Mouse (Mus musculus): ENCODE measurements at regions not wholly inside any gene's neighbourhood (a gene's known extent, or its start where the extent isn't known, plus 50 kb on each side); places are given as distances from the start of the nearest gene placed in this dataset.
"Not testable (repeated sequence)": the region's sequence is repeated elsewhere in the genome, so short reads cannot be mapped to it uniquely, and the experiment has no call there.

DNA sequence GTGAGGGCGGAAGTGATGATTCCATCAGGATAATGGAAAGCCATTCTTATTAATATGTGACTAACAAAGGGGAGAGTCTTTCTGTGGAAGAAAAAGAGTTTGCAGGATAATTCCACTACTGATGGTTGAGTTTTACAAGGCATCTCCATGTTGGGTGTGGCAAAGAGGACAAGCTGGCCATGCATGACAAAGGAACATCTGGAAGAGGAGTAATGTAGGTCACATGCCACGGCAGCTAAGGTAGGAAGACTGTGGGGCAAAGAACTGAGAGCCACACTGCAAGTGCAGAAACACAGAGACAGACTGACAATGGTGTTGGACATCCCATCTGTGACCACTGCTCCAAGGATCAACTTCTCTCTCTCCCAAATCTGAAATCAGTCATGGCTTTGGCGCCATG, 196.4 kb upstream of the Gdi2 start:
- Histone ChIP-seq H3K9ac (ENCODE audit: low read depth, poor library complexity, severe bottlenecking) (no peak overlapping the region), H3K4me1 (ENCODE audit: control insufficient read depth, insufficient read depth, low read length) (no peaks in the 10 kb centered on the region)
- TF ChIP-seq POLR2A (IDR thresholded peaks at IDR 0.05; ENCODE audit: insufficient read depth, low read length): no peak
- no peak for TF ChIP-seq EP300 (IDR thresholded peaks at IDR 0.05; ENCODE audit: insufficient read depth, low read depth, low read length)
- no peak for TF ChIP-seq CTCF (IDR thresholded peaks at IDR 0.05; ENCODE audit: low read depth, low read length)

DNA sequence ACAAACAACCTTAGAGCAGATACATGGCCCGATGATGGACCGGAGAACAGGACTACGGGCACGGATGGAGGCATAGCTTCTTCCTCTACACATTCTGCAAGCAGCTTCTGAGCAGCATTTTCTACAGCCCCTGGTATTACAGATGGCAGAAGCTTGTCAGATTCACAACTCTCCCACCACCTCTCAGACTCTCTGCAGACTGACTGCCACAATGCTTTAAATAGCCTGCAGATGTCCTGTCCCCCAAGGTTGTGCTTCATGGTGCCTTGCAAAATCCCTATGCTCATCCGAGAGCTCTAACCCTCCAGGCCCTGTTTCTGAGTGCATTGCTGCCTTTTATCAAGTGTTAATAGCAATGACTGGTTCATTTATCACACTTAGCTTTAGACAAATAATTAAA, 194.3 kb upstream of the Gdi2 start:
- no peak for TF ChIP-seq POLR2A (IDR thresholded peaks at IDR 0.05; ENCODE audit: insufficient read depth, low read length)
- TF ChIP-seq CTCF (IDR thresholded peaks at IDR 0.05; ENCODE audit: low read depth, low read length): no peak
- TF ChIP-seq EP300 (IDR thresholded peaks at IDR 0.05; ENCODE audit: insufficient read depth, low read depth, low read length): no peak
- peaks cover 32% of the 10 kb centered on the region for H3K9me3 ChIP-seq (replicated peaks; ENCODE audit: control insufficient read depth, insufficient read depth, low read length, poor library complexity, severe bottlenecking)
- no peak overlapping the region for H3K27ac ChIP-seq (ENCODE audit: insufficient read depth, low read length)
- H3K27me3 ChIP-seq (ENCODE audit: control insufficient read depth, insufficient read depth, low read length, poor library complexity, severe bottlenecking): no peaks in the 10 kb centered on the region
- no peaks in the 10 kb centered on the region for H3K4me1 ChIP-seq (ENCODE audit: control insufficient read depth, insufficient read depth, low read length)
- no peaks in the 10 kb centered on the region for H3K36me3 ChIP-seq (ENCODE audit: control insufficient read depth, insufficient read depth, low read length, poor library complexity, severe bottlenecking)
- H3K9ac ChIP-seq (ENCODE audit: low read depth, poor library complexity, severe bottlenecking): no peak overlapping the region
- H3K4me3 ChIP-seq (ENCODE audit: low read depth, low read length): no peak overlapping the region

More for the DNA sequence above, 196.4 kb upstream of the Gdi2 start:
- Histone ChIP-seq H3K27ac (ENCODE audit: insufficient read depth, low read length) (no peak overlapping the region), H3K27me3 (ENCODE audit: control insufficient read depth, insufficient read depth, low read length, poor library complexity, severe bottlenecking) (no peaks in the 10 kb centered on the region), H3K4me3 (ENCODE audit: low read depth, low read length) (no peak overlapping the region), H3K9me3 (replicated peaks; ENCODE audit: control insufficient read depth, insufficient read depth, low read length, poor library complexity, severe bottlenecking) (peaks cover 33% of the 10 kb centered on the region), H3K36me3 (ENCODE audit: control insufficient read depth, insufficient read depth, low read length, poor library complexity, severe bottlenecking) (no peaks in the 10 kb centered on the region)

DNA sequence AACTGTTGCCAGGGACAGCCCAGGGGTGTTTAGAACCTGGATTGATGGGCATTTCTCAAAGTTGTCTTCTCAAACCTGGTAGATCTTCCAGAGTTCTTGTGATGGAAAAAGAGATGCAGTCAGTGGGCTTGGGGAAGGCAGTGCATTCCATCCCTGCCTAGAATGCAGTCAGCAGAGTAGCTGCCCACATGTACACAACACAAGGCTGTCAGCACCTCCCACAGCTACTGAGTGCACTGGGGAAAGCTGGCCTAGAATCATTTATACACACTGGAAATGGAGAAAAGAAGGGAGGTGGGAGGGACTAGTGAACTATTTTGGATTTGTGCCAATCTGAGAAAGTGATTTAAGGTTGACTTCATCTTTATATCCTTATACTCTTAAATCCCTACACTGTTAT, 183.0 kb upstream of the Gdi2 start:
- not testable (repeated sequence) for H3K9ac ChIP-seq (ENCODE audit: low read depth, poor library complexity, severe bottlenecking); H3K36me3 ChIP-seq (ENCODE audit: control insufficient read depth, insufficient read depth, low read length, poor library complexity, severe bottlenecking); H3K4me3 ChIP-seq (ENCODE audit: low read depth, low read length); H3K27ac ChIP-seq (ENCODE audit: insufficient read depth, low read length); H3K4me1 ChIP-seq (ENCODE audit: control insufficient read depth, insufficient read depth, low read length)
- peaks cover 11% of the 10 kb centered on the region for H3K9me3 ChIP-seq (replicated peaks; ENCODE audit: control insufficient read depth, insufficient read depth, low read length, poor library complexity, severe bottlenecking)
- H3K27me3 ChIP-seq (ENCODE audit: control insufficient read depth, insufficient read depth, low read length, poor library complexity, severe bottlenecking): peaks cover 11% of the 10 kb centered on the region

DNA sequence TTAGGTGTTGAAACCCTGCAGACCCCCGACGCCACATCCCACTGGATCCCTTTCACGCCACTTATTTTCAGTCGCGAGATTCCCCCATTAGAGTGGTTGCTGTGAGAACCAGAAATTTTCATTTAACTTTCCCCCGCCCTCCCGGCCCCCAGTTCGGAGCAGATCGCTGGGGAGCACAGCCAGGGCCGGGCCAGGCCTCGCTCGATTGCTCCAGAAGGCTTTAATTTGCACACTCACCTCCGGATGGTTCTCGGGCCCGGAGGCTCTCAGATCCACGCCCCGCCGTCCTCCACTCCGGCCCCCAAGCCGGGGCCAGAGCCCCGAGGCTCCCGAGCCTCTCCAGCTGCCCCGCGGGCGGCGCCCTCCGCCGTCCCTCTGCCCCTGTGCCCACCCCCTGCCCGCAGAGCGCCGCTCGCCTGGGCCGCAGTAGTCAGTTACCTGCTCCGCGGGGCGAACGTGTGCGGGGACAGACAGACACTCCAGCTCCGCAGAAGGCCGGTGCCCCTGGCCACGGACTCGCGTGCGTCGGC, 179.7 kb upstream of the Gdi2 start:
- Histone ChIP-seq H3K36me3 (ENCODE audit: control insufficient read depth, insufficient read depth, low read length, poor library complexity, severe bottlenecking) (no peaks in the 10 kb centered on the region), H3K27me3 (ENCODE audit: control insufficient read depth, insufficient read depth, low read length, poor library complexity, severe bottlenecking) (peaks cover 17% of the 10 kb centered on the region), H3K4me3 (ENCODE audit: low read depth, low read length) (peak overlapping the region; percentile 22; the same call in 1 of the 2 replicates), H3K27ac (ENCODE audit: insufficient read depth, low read length) (no peak overlapping the region), H3K9me3 (replicated peaks; ENCODE audit: control insufficient read depth, insufficient read depth, low read length, poor library complexity, severe bottlenecking) (no peaks in the 10 kb centered on the region), H3K9ac (ENCODE audit: low read depth, poor library complexity, severe bottlenecking) (peak overlapping the region; percentile 18; the same call in 1 of the 2 replicates), H3K4me1 (ENCODE audit: control insufficient read depth, insufficient read depth, low read length) (no peaks in the 10 kb centered on the region)
- no peak for TF ChIP-seq CTCF (IDR thresholded peaks at IDR 0.05; ENCODE audit: low read depth, low read length)
- TF ChIP-seq POLR2A (IDR thresholded peaks at IDR 0.05; ENCODE audit: insufficient read depth, low read length): no peak
- no peak for TF ChIP-seq EP300 (IDR thresholded peaks at IDR 0.05; ENCODE audit: insufficient read depth, low read depth, low read length)

DNA sequence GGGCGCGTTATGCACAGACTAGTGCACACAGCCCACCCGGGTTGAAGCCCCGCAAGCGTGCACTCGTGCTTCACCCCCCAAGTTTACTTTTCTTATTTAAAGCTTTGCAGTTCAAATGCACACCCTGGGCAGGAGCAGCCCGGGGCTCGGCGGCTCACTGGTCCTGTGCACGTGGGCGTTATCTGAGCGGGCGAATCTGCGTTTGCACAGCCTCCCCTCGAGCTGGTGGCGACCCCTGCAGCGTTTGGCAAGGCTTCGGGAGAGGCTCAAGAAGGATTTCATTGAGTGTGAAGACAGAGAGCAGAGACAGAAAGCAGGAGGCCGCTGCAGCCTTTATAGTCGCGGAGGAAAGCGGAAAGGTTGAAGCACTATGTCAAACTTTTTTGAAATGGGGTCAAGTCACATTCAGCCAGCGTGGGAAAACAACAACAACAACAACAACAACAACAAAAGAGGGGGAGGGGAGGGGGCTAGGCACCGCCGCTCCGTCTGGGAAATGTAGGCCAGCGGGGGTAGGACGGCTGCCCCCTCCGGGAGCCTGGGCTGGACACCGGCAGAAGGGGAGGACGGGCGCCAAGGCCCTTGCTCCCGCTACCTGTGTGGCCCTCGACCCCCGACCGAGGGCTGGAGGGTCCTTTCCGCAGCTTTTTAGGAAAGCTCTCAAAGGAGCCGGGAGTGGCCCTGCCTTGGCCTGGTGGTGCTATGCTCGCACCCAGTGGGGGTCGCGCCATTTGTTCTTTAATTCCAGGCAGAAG, 178.7 kb upstream of the Gdi2 start:
- no peaks in the 10 kb centered on the region for H3K9me3 ChIP-seq (replicated peaks; ENCODE audit: control insufficient read depth, insufficient read depth, low read length, poor library complexity, severe bottlenecking)
- H3K4me3 ChIP-seq (ENCODE audit: low read depth, low read length): peak overlapping the region; percentile 71
- TF ChIP-seq POLR2A (IDR thresholded peaks at IDR 0.05; ENCODE audit: insufficient read depth, low read length): no peak
- no peak for TF ChIP-seq CTCF (IDR thresholded peaks at IDR 0.05; ENCODE audit: low read depth, low read length)
- no peak for TF ChIP-seq EP300 (IDR thresholded peaks at IDR 0.05; ENCODE audit: insufficient read depth, low read depth, low read length)
- H3K36me3 ChIP-seq (ENCODE audit: control insufficient read depth, insufficient read depth, low read length, poor library complexity, severe bottlenecking): no peaks in the 10 kb centered on the region
- peaks cover 17% of the 10 kb centered on the region for H3K27me3 ChIP-seq (ENCODE audit: control insufficient read depth, insufficient read depth, low read length, poor library complexity, severe bottlenecking)
- H3K27ac ChIP-seq (ENCODE audit: insufficient read depth, low read length): no peak overlapping the region
- peak overlapping the region; percentile 54 for H3K9ac ChIP-seq (ENCODE audit: low read depth, poor library complexity, severe bottlenecking)
- H3K4me1 ChIP-seq (ENCODE audit: control insufficient read depth, insufficient read depth, low read length): no peaks in the 10 kb centered on the region

DNA sequence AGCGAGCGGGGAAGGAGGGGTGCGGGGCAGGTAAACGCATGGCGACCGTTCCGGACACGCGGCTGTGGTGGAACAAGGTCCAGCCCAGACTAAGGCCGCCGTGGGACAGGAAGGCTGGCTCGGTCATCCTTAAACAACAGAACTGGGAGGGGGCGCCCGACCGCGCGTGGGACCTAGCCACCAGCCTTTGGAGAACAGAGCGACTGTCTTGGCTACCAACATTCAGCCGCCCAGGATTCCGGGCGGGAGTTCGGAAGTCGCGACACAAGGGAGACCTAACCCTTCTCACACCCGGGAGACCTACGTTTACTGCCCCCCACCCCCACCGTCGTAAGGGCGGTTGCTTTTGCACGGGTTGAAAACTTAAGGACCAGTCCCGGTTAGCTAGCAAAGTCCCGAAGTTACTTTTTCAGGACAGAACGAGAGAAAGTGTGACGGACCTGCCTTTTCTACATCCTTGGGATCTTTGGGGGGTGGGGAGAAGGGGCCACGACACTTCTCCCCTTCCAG, 178.1 kb upstream of the Gdi2 start:
- H3K9me3 ChIP-seq (replicated peaks; ENCODE audit: control insufficient read depth, insufficient read depth, low read length, poor library complexity, severe bottlenecking); H3K4me1 ChIP-seq (ENCODE audit: control insufficient read depth, insufficient read depth, low read length); H3K36me3 ChIP-seq (ENCODE audit: control insufficient read depth, insufficient read depth, low read length, poor library complexity, severe bottlenecking); H3K27ac ChIP-seq (ENCODE audit: insufficient read depth, low read length): not testable (repeated sequence)
- Histone ChIP-seq H3K4me3 (ENCODE audit: low read depth, low read length) (peak overlapping the region; percentile 71), H3K27me3 (ENCODE audit: control insufficient read depth, insufficient read depth, low read length, poor library complexity, severe bottlenecking) (peaks cover 17% of the 10 kb centered on the region), H3K9ac (ENCODE audit: low read depth, poor library complexity, severe bottlenecking) (peak overlapping the region; percentile 54)
